Mouse (Mus musculus) layer of hippocampus, postnatal 14 days (tissue): Measurements from ENCODE around the gene Vav1. TPM values are rescaled to one million over a fixed set of nuclear protein-coding genes. Genes with fewer than 3 reads are reported as not detected.

ENCODE experiments used
- DNase-seq, 2 experiments: peaks; one replicate each; pipeline ENCODE4 v3.0.0; 2021 to 2022; ENCODE audit warnings: low spot score in 2 of 2, mixed read lengths in 1 of 2
- total RNA-seq, 2 experiments: library from RNA; stranded (reverse); gene quantifications; 2 replicates each; pipeline ENCODE4 v1.2.3; 2021

Gene Vav1
- total RNA-seq, 2 experiments from 2014 or later, result 5.0 to 5.3 TPM

GRCm38 (mm10) chr17:57250461-57251160 is 28.3 kb upstream of the Vav1 start:
- DNase-seq, result no peak

- DNase-seq, result no peak
Measured at GRCm38 (mm10) chr17:57251431-57251830, 27.5 kb upstream of the Vav1 start.

GRCm38 (mm10) chr17:57253306-57253705 is 25.6 kb upstream of the Vav1 start:
- no peak for DNase-seq

GRCm38 (mm10) chr17:57255354-57255753 is 23.5 kb upstream of the Vav1 start:
- DNase-seq, result no peak

GRCm38 (mm10) chr17:57256921-57257485 is 21.9 kb upstream of the Vav1 start:
- no peak for DNase-seq

GRCm38 (mm10) chr17:57258191-57258590 is 20.7 kb upstream of the Vav1 start:
- DNase-seq, result no peak

GRCm38 (mm10) chr17:57259742-57260141 is 19.2 kb upstream of the Vav1 start:
- DNase-seq, result no peak

- DNase-seq, result no peak
Measured at GRCm38 (mm10) chr17:57260351-57260750, 18.5 kb upstream of the Vav1 start.

GRCm38 (mm10) chr17:57261286-57261685 is 17.6 kb upstream of the Vav1 start:
- no peak for DNase-seq

- DNase-seq, result no peak
Measured at GRCm38 (mm10) chr17:57261796-57262195, 17.1 kb upstream of the Vav1 start.

- DNase-seq, result no peak
Measured at GRCm38 (mm10) chr17:57262901-57263550, 15.9 kb upstream of the Vav1 start.

- no peak for DNase-seq
Measured at GRCm38 (mm10) chr17:57264164-57264563, 14.7 kb upstream of the Vav1 start.

GRCm38 (mm10) chr17:57264972-57265945 is 13.6 kb upstream of the Vav1 start:
- no peak for DNase-seq

GRCm38 (mm10) chr17:57267556-57268126 is 11.3 kb upstream of the Vav1 start:
- DNase-seq, result no peak

- DNase-seq, result no peak
Measured at GRCm38 (mm10) chr17:57271301-57271700, 7.6 kb upstream of the Vav1 start.

GRCm38 (mm10) chr17:57273846-57274245 is 5.1 kb upstream of the Vav1 start:
- no peak for DNase-seq

GRCm38 (mm10) chr17:57274686-57275085 is 4.2 kb upstream of the Vav1 start:
- DNase-seq, result no peak

- peak; percentile 52 to 60 for DNase-seq
Measured at GRCm38 (mm10) chr17:57275111-57275996, 3.5 kb upstream of the Vav1 start.

- no peak for DNase-seq
Measured at GRCm38 (mm10) chr17:57275997-57276351, 2.9 kb upstream of the Vav1 start.

- DNase-seq, result peak; percentile 75 to 78
Measured at GRCm38 (mm10) chr17:57276634-57277121, 2.2 kb upstream of the Vav1 start.
